Mouse (Mus musculus) urinary bladder, adult 2 months (tissue): Measurements from ENCODE around the gene Faim. TPM values are rescaled to one million over a fixed set of nuclear protein-coding genes. Genes with fewer than 3 reads are reported as not detected.

ENCODE experiments used
- DNase-seq: peaks from one replicate; pipeline ENCODE4 v3.0.0; 2022; ENCODE audit warnings: low spot score
- polyA plus RNA-seq: library from polyadenylated mRNA; depleted of rRNA; stranded (reverse); fragments of >200 nt; gene quantifications from 2 replicates; pipeline ENCODE4 v1.2.3, GENCODE M21; 2012

Gene Faim
- polyA plus RNA-seq, 1 experiment, result 12.8 TPM

- no peak for DNase-seq
Measured at GRCm38 (mm10) chr9:98974898-98975297, 11.3 kb upstream of the Faim start.

- no peak for DNase-seq
Measured at GRCm38 (mm10) chr9:98976081-98976480, 10.1 kb upstream of the Faim start.

- DNase-seq, result no peak
Measured at GRCm38 (mm10) chr9:98976520-98976919, 9.7 kb upstream of the Faim start.

- peak; percentile 79 for DNase-seq
Measured at GRCm38 (mm10) chr9:98979431-98980416, 6.4 kb upstream of the Faim start.

- DNase-seq, result no peak
Measured at GRCm38 (mm10) chr9:98986476-98987096, 413 bp downstream of the Faim start.

- DNase-seq, result no peak
Measured at GRCm38 (mm10) chr9:98987131-98987530, 958 bp downstream of the Faim start.

GRCm38 (mm10) chr9:98994103-98994502 lies 7.9 kb downstream of the Faim start:
- DNase-seq, result no peak

GRCm38 (mm10) chr9:98999881-99000339 lies 13.7 kb downstream of the Faim start:
- no peak for DNase-seq

GRCm38 (mm10) chr9:99001326-99001725 lies 15.2 kb downstream of the Faim start:
- no peak for DNase-seq

GRCm38 (mm10) chr9:99009069-99009897 lies 23.1 kb downstream of the Faim start:
- DNase-seq, result no peak

- DNase-seq, result no peak
Measured at GRCm38 (mm10) chr9:99009898-99010199, 23.7 kb downstream of the Faim start.

- no peak for DNase-seq
Measured at GRCm38 (mm10) chr9:99016301-99016700, 30.1 kb downstream of the Faim start.

- DNase-seq, result no peak
Measured at GRCm38 (mm10) chr9:99016759-99017158, 30.6 kb downstream of the Faim start.

- no peak for DNase-seq
Measured at GRCm38 (mm10) chr9:99017679-99018078, 31.5 kb downstream of the Faim start.

- DNase-seq, result no peak
Measured at GRCm38 (mm10) chr9:99021166-99021565, 35.0 kb downstream of the Faim start.

- no peak for DNase-seq
Measured at GRCm38 (mm10) chr9:99021751-99022150, 35.6 kb downstream of the Faim start.

- no peak for DNase-seq
Measured at GRCm38 (mm10) chr9:99032031-99032430, 45.9 kb downstream of the Faim start.

GRCm38 (mm10) chr9:99034111-99034510 lies 47.9 kb downstream of the Faim start:
- no peak for DNase-seq

GRCm38 (mm10) chr9:99035575-99035974 lies 49.4 kb downstream of the Faim start, which contains the start of gene Gm1123:
Gene Gm1123 (minus strand): TSS chr9:99035715.
- DNase-seq, result no peak

- no peak for DNase-seq
Measured at GRCm38 (mm10) chr9:99041994-99042393, 55.8 kb downstream of the Faim start.

GRCm38 (mm10) chr9:99042641-99043040 lies 56.5 kb downstream of the Faim start:
- DNase-seq, result no peak

- DNase-seq, result no peak
Measured at GRCm38 (mm10) chr9:99044761-99045160, 58.6 kb downstream of the Faim start.
